Mouse (Mus musculus) bone marrow macrophage, adult 2 months (primary cell): ENCODE results near the gene Syne3. TPM values are rescaled to one million over a fixed set of nuclear protein-coding genes. Genes with fewer than 3 reads are reported as not detected.

Experiments used
- H3K27ac ChIP-seq: 2 replicates; pipeline ENCODE4 v1.5.1; 2012; ENCODE audit warnings: low read depth, low read length; ENCODE audit not compliant: insufficient read depth
- H3K4me1 ChIP-seq: 2 replicates; pipeline ENCODE4 v1.6.1; 2012; ENCODE audit warnings: low read length; ENCODE audit not compliant: control insufficient read depth, insufficient read depth
- H3K4me3 ChIP-seq: 2 replicates; pipeline ENCODE4 v1.5.1; 2012; ENCODE audit warnings: mild to moderate bottlenecking, low read length, moderate library complexity; ENCODE audit not compliant: insufficient read depth
- CTCF ChIP-seq: IDR thresholded peaks from 2 replicates; pipeline ENCODE4 v1.5.1; 2012; ENCODE audit warnings: low read depth, mild to moderate bottlenecking, low read length, moderate library complexity
- POLR2A ChIP-seq: IDR thresholded peaks from 2 replicates; pipeline ENCODE4 v1.6.1; 2012; ENCODE audit warnings: mild to moderate bottlenecking, low read depth, low read length, borderline replicate concordance
- polyA plus RNA-seq: library from polyadenylated mRNA; stranded (reverse); fragments of >200 nt; gene quantifications from 2 replicates; pipeline ENCODE4 v1.2.4, GENCODE M21; 2012; ENCODE audit not compliant: missing spikeins, insufficient read depth, insufficient read length

Syne3 gene
- polyA plus RNA-seq, 1 experiment: 18.2 TPM

GRCm38 (mm10) chr12:104972860-104973259 lies 36.7 kb downstream of the Syne3 start:
- peaks cover 4% of the 10 kb centered on the region; the same call in 1 of the 2 replicates for H3K4me1 ChIP-seq
- TF ChIP-seq CTCF: no peak
- no peak for TF ChIP-seq POLR2A
- no peak overlapping the region for H3K4me3 ChIP-seq
- H3K27ac ChIP-seq: no peak overlapping the region

- no peak overlapping the region for H3K4me3 ChIP-seq
These were observed 40.0 kb downstream of the Syne3 start for GRCm38 (mm10) chr12:104969618-104970017.

GRCm38 (mm10) chr12:104969177-104969576 lies 40.4 kb downstream of the Syne3 start:
- peaks cover 5% of the 10 kb centered on the region for H3K4me1 ChIP-seq
- no peak overlapping the region for H3K4me3 ChIP-seq
- TF ChIP-seq POLR2A (no peak), CTCF (no peak)
- no peak overlapping the region for H3K27ac ChIP-seq

More at GRCm38 (mm10) chr12:104969618-104970017, 40.0 kb downstream of the Syne3 start:
- H3K27ac ChIP-seq: no peak overlapping the region
- TF ChIP-seq CTCF (no peak), POLR2A (no peak)
- peaks cover 5% of the 10 kb centered on the region for H3K4me1 ChIP-seq

GRCm38 (mm10) chr12:104964953-104965911 lies 44.4 kb downstream of the Syne3 start:
- H3K4me1 ChIP-seq: peaks cover 5% of the 10 kb centered on the region
- no peak overlapping the region for H3K27ac ChIP-seq
- TF ChIP-seq POLR2A: no peak
- no peak for TF ChIP-seq CTCF
- H3K4me3 ChIP-seq: no peak overlapping the region

GRCm38 (mm10) chr12:104960421-104960820 lies 49.2 kb downstream of the Syne3 start:
- no peak for TF ChIP-seq POLR2A
- no peak for TF ChIP-seq CTCF
- Histone ChIP-seq H3K27ac (no peak overlapping the region), H3K4me1 (no peaks in the 10 kb centered on the region), H3K4me3 (no peak overlapping the region)

GRCm38 (mm10) chr12:104959966-104960365 lies 49.6 kb downstream of the Syne3 start:
- Histone ChIP-seq H3K27ac (no peak overlapping the region), H3K4me3 (no peak overlapping the region), H3K4me1 (no peaks in the 10 kb centered on the region)
- no peak for TF ChIP-seq CTCF
- TF ChIP-seq POLR2A: no peak

GRCm38 (mm10) chr12:104958263-104958662 lies 51.3 kb downstream of the Syne3 start:
- H3K27ac ChIP-seq: no peak overlapping the region
- H3K4me1 ChIP-seq: no peaks in the 10 kb centered on the region
- H3K4me3 ChIP-seq: no peak overlapping the region
- TF ChIP-seq POLR2A (no peak), CTCF (no peak)

- H3K4me3 ChIP-seq: no peak overlapping the region
- no peak for TF ChIP-seq POLR2A
- TF ChIP-seq CTCF: no peak
- H3K4me1 ChIP-seq: no peaks in the 10 kb centered on the region
- no peak overlapping the region for H3K27ac ChIP-seq
These were observed 52.4 kb downstream of the Syne3 start for GRCm38 (mm10) chr12:104957165-104957564.

- no peak overlapping the region for H3K4me3 ChIP-seq
- H3K27ac ChIP-seq: no peak overlapping the region
- no peaks in the 10 kb centered on the region for H3K4me1 ChIP-seq
- TF ChIP-seq CTCF (no peak), POLR2A (no peak)
These were observed 53.2 kb downstream of the Syne3 start for GRCm38 (mm10) chr12:104956406-104956805.

- no peak for TF ChIP-seq POLR2A
- no peak for TF ChIP-seq CTCF
- H3K4me1 ChIP-seq: no peaks in the 10 kb centered on the region
- H3K27ac ChIP-seq: no peak overlapping the region
- H3K4me3 ChIP-seq: no peak overlapping the region
These were observed 54.4 kb downstream of the Syne3 start for GRCm38 (mm10) chr12:104955003-104955800.
